Mouse (Mus musculus) E14TG2a.4 (cell line): ENCODE measurements around the gene Thbs2.

Experiments
- CTCF ChIP-seq: conservative IDR thresholded peaks from 2 replicates; pipeline ENCODE4 v1.5.1; 2014; ENCODE audit warnings: low read length
- NANOG ChIP-seq: IDR thresholded peaks from 2 replicates; pipeline ENCODE4 v1.6.1; 2014; ENCODE audit warnings: borderline replicate concordance, low read length, mixed read lengths
- POU5F1 ChIP-seq: IDR thresholded peaks from 2 replicates; pipeline ENCODE4 v1.6.1; 2014; ENCODE audit warnings: low read length, borderline replicate concordance

DNA sequence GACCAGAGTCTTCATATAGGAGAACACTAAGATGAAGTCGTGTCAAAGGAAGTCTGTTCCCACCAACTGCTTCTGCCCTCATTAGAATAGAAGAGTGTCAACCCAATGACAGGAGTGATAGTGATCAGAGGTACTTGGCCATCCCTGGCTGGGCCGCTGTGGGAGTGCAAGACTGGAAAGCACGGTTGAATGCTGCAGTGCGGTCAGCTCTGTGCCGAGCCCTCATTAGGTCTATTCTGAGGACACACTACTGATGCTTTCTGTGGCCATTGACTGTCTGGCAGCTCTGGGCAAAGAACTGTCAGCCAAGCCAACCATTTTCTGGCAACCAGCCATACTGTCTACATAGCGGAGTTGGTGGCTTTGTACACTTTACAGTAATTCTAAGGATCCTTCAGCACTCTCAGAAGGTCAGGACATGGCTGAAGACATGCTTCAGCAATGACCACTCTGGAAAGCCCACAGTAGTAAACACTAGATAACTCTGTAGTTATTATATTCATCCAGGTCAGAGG, 2.3 kb upstream of the Thbs2 start:
- TF ChIP-seq CTCF (no peak), NANOG (no peak), POU5F1 (no peak)
